Mouse (Mus musculus): ENCODE measurements around the gene Notch2. TPM values are rescaled to one million over a fixed set of nuclear protein-coding genes. Genes with fewer than 3 reads are reported as not detected.
"Not testable (repeated sequence)": the region's sequence is repeated elsewhere in the genome, so short reads cannot be mapped to it uniquely, and the experiment has no call there.

Gene Notch2
- total and polyA plus RNA-seq, 3 experiments = 3.3 to 11.3 (median 11.1) TPM

- Histone ChIP-seq H3K79me2 (replicated peaks; ENCODE audit: control insufficient read depth, extremely low read depth, insufficient read depth, poor library complexity, severe bottlenecking) (no peaks in the 10 kb centered on the region), H3K4me3 (replicated peaks in 1 of 3; ENCODE audit: low read depth in 2 of 3, low read length in 2 of 3, poor library complexity in 1 of 3) (no peak overlapping the region), H3K36me3 (replicated peaks in 1 of 2; ENCODE audit: control insufficient read depth in 1 of 2, insufficient read depth in 1 of 2, low read length in 1 of 2) (peaks cover 0 to 23% of the 10 kb centered on the region in 2 experiments), H3K4me2 (ENCODE audit: insufficient read depth, low read depth, poor library complexity, severe bottlenecking) (no peak overlapping the region), H3K9ac (ENCODE audit: insufficient read depth, low read depth) (no peak overlapping the region), H3K27me3 (replicated peaks) (no peaks in the 10 kb centered on the region), H3K4me1 (ENCODE audit: control insufficient read depth in 1 of 2, insufficient read depth in 2 of 2) (peaks cover 8 to 77% of the 10 kb centered on the region in 2 experiments), H3K27ac (ENCODE audit: insufficient read depth, low read depth) (no peak overlapping the region), H3K9me3 (replicated peaks; ENCODE audit: low read length) (peaks cover under 1% of the 10 kb centered on the region)
- TF ChIP-seq NELFE (IDR thresholded peaks at IDR 0.05; ENCODE audit: low read depth, low read length) = no peak
- TF ChIP-seq MEF2A (IDR thresholded peaks at IDR 0.05; ENCODE audit: borderline replicate concordance, low read depth, low read length) = no peak
- no peak for TF ChIP-seq JUN (IDR thresholded peaks at IDR 0.05; ENCODE audit: insufficient read depth, low read depth, low read length)
- TF ChIP-seq SMC3 (IDR thresholded peaks at IDR 0.05; ENCODE audit: low read depth, low read length) = no peak
- TF ChIP-seq SIN3A (IDR thresholded peaks at IDR 0.05; ENCODE audit: low read length) = no peak
- no peak for TF ChIP-seq ZMIZ1 (IDR thresholded peaks at IDR 0.05; ENCODE audit: low read depth, low read length)
- TF ChIP-seq PAX5 (IDR thresholded peaks at IDR 0.05; ENCODE audit: low read length) = no peak
- TF ChIP-seq CHD2 (IDR thresholded peaks at IDR 0.05; ENCODE audit: low read length) = no peak
- TF ChIP-seq CHD1 (IDR thresholded peaks at IDR 0.05; ENCODE audit: low read depth, low read length) = no peak
- TF ChIP-seq MYC (IDR thresholded peaks at IDR 0.05; ENCODE audit: low read depth, low read length) = no peak
- no peak for TF ChIP-seq HCFC1 (IDR thresholded peaks at IDR 0.05; ENCODE audit: low read depth, low read length)
- no peak for TF ChIP-seq EP300 (IDR thresholded peaks at IDR 0.05; ENCODE audit: low read length)
- TF ChIP-seq NRF1 (IDR thresholded peaks at IDR 0.05; ENCODE audit: low read depth, low read length) = no peak
- no peak for TF ChIP-seq ETS1 (conservative IDR thresholded peaks at IDR 0.05; ENCODE audit: low read depth, low read length)
- no peak for TF ChIP-seq MAZ (IDR thresholded peaks at IDR 0.05; ENCODE audit: low read depth, low read length)
- TF ChIP-seq ELF1 (IDR thresholded peaks at IDR 0.05; ENCODE audit: low read depth, low read length) = no peak
- TF ChIP-seq USF2 (conservative IDR thresholded peaks at IDR 0.05; ENCODE audit: low read depth, low read length) = no peak
- no peak for TF ChIP-seq GABPA (IDR thresholded peaks at IDR 0.05; ENCODE audit: insufficient replicate concordance, low read depth, low read length)
- DNase-seq (ENCODE audit: extremely low read depth) = no peak
- dilution Hi-C loops (cut with MboI; ENCODE audit: extremely low pct_ligation_motif_present, extremely low pct_unique_long_range_greater_than_20kb, low sequenced_read_pairs) = no loop called here
- in situ Hi-C loops (cut with MboI; ENCODE audit: low pct_ligation_motif_present, low pct_unique_long_range_greater_than_20kb, low sequenced_read_pairs) = no loop called here
Observed at GRCm38 (mm10) chr3:98049671-98050070, 36.3 kb downstream of the Notch2 start.

- TF ChIP-seq ELF1 (IDR thresholded peaks at IDR 0.05; ENCODE audit: low read depth, low read length) (0 out of 2 replicates have a peak, but pooled peaks have one; percentile 21), TBP (conservative IDR thresholded peaks at IDR 0.05; ENCODE audit: low read depth, low read length) (peak; percentile 90)
- H3K4me3 ChIP-seq (replicated peaks in 1 of 3; ENCODE audit: low read depth in 2 of 3, low read length in 2 of 3, poor library complexity in 1 of 3) = peak overlapping the region in 1 of 3 experiments; percentile 26
- H3K79me2 ChIP-seq (replicated peaks; ENCODE audit: control insufficient read depth, extremely low read depth, insufficient read depth, poor library complexity, severe bottlenecking); H3K27me3 ChIP-seq (replicated peaks); dilution Hi-C loops (cut with MboI; ENCODE audit: extremely low pct_ligation_motif_present, extremely low pct_unique_long_range_greater_than_20kb, low sequenced_read_pairs); H3K9ac ChIP-seq (ENCODE audit: insufficient read depth, low read depth); H3K9me3 ChIP-seq (replicated peaks; ENCODE audit: low read length); H3K4me2 ChIP-seq (ENCODE audit: insufficient read depth, low read depth, poor library complexity, severe bottlenecking); in situ Hi-C loops (cut with MboI; ENCODE audit: low pct_ligation_motif_present, low pct_unique_long_range_greater_than_20kb, low sequenced_read_pairs); H3K27ac ChIP-seq (ENCODE audit: insufficient read depth, low read depth): not testable (repeated sequence)
- peaks cover 8 to 77% of the 10 kb centered on the region in 2 experiments for H3K4me1 ChIP-seq (ENCODE audit: control insufficient read depth in 1 of 2, insufficient read depth in 2 of 2)
- H3K36me3 ChIP-seq (replicated peaks in 1 of 2; ENCODE audit: control insufficient read depth in 1 of 2, insufficient read depth in 1 of 2, low read length in 1 of 2) = peaks cover 0 to 26% of the 10 kb centered on the region in 2 experiments
- DNase-seq (ENCODE audit: extremely low read depth) = peak; percentile 77
Observed at GRCm38 (mm10) chr3:98050086-98050485, 36.8 kb downstream of the Notch2 start.

Measured in CH12.LX (cell line).